Mouse (Mus musculus) c-Kit-negative CD71-positive TER-119-positive erythroid progenitor cells, embryonic 14.5 days (primary cell): ENCODE results near the gene Aim2.

ENCODE experiments used
- DNase-seq: peaks from one replicate; pipeline ENCODE4 v3.0.0-alpha.2; 2013; ENCODE audit warnings: low read depth, low spot score

The Aim2 gene

DNA sequence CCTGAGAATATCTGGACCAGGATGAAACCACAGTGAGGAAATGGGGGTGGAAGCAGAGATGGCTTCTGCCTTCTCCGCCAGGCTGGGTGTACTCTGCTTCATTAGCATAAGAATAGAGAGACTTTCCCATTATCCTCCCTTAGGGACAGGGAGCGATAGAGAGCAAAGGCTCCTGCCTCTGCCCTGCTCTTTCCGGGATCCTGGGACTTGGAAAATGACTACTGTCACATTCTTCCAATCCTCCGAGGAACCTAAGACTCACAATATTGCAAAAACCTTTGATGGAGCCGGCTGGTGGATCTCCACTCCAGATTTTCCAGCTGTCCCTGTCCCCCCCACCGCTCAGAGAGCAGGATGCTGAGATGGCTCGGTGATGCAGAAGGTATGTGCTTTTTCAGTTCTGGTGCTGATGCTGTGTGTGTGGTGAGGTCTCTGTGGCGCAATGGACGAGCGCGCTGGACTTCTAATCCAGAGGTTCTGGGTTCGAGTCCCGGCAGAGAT is 39.3 kb downstream of the Aim2 start:
- DNase-seq, result no peak

DNA sequence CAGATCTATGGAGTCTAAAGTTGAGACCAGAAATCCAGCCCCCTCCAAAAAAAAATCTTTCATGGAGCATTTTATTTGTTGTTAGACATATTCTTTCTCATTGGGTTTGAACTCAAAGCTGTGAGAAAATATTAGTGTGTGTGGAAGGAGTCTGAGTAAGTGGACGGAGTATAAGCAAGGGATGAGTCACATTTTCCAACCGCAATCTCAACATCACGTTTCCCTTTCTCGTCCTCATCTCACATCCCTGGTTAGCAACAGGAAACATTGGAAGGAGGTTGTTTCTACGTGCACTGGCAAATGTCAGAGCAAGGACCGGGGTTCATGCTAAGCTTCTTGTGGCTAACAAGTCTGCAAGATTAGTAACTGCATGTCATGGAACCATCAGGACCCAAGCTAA is 41.1 kb downstream of the Aim2 start:
- no peak for DNase-seq

DNA sequence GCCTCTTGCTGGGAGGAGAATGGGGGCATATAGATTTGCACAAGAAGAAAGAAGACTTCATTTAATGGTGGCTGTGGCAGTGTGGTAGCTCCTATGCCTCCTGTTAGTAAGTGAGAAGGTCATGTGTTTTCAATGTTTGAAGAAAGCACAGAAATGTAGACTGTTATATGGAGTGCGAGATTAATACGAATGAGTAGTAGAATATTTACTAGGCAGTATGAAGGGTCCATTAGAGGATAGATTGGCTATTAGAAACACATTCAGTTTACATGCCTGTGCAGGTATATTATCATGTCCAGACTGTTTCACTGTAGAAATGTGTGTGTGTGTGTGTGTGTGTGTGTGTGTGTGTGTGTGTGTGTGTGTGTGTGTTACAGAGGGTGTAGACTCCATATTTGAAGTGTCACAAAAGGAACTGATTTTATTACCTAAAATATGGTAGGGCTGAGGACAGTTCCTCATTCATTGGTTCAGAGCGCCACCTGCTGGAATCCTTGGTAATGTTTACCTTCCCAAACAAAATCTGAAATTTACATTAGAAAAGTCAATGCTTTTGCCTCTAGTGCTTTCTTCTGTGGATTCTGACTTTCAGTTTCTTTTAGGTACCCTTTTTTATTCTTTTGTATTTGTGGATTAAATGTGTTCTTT is 47.8 kb downstream of the Aim2 start:
- DNase-seq, result peak; percentile 72

DNA sequence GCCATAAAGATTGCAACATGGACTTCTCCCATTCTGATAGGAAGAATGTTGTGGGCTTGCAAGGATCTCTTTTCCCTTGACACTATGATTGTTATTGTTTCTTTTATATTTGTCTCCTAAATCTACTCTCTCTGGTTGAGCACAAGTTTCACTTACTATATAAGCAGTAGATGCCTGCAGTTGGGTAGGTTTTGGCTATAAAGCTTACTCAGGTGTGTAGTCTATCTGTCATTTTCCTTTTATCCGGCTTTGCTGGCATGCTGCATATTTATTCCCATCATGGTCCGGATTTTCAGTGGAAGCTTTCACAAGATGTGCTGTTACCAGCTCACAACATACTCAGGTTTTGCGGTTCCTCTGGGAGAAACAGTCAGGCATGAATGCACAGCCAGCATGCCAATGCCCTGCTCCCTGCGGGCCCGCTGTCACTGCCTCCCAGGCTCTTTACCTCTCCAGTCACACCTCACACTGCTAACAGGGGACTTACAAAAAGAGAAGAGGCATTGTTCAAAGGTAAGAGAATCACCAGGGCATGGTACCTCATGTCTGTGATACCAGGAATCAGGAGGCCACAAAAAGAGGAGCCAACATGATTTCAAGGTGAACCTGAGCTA is 54.1 kb downstream of the Aim2 start:
- DNase-seq, result no peak

DNA sequence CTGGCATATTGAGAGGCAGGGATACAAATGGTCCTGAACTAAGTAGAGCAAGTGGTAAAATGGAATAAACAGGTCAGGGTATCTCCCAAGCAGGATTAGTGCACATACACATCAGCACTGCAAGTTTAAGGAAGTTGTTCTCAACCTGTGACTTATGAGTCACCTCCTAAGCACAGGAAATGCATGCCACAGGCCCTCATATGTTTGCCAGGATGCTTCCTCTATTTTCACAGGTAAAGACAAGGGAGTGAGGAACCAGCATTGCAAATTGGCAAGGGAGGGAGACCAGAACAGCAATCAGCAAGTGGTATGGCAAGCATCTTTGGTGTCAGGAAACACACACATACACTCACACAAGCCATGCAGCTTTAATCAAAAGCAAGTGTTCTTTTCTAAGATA is 58.4 kb downstream of the Aim2 start:
- DNase-seq, result no peak

DNA sequence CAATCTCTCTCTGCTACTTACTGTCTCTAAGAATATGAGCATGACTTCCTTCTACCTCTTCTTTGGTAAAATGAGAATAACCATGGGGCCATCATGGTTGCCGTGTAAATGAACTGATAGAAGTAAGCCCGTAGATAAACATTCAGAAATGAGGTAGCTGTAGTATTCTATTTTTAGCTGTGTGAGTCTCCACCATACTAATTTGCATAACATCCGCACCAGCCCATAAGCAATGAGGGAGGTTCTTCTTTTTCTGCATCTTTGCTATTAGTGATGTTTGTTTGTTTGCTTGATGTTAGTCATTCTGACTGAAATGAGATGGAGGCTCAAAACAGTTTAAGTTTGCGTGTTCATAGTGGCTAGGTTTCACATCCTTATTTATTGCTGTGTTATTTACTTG is 61.2 kb downstream of the Aim2 start:
- DNase-seq, result no peak

DNA sequence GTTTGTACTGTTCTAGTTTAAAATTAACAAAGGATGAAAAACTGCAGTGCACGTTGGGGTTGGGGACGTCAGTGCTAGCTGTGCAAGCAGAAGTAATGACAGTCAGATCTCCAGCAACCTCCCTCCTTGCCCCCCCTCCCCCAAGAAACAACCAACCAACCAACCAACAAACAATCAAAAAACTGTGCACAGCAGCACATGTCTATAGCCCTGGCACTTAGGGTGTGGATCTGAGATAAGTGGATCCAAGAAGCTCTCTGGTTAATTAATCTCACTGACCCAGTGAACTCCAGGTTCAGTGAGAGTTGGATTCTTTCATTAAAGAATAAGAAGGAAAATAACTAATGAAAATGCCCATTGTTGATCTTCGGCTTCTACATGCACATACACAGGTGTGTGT is 64.0 kb downstream of the Aim2 start:
- DNase-seq, result no peak

DNA sequence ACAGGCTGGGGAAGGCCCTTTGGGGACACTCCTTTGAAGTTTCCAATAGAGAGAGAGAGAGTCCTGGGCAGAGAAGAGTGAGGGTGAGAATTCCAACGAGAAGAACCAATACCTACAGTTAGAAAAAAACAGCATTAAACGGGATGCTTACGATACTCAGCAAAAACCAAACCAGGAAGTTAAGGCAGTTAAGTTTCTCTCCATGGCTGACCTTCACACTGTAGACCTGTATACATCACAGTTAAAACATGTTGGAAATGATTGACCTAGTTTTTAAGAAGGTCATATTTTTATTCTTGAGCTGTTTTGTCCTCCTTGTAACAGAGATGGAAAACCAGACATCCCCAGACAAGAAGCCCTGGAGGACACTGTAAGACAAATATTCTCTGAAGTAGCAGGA is 67.8 kb downstream of the Aim2 start:
- DNase-seq, result no peak

DNA sequence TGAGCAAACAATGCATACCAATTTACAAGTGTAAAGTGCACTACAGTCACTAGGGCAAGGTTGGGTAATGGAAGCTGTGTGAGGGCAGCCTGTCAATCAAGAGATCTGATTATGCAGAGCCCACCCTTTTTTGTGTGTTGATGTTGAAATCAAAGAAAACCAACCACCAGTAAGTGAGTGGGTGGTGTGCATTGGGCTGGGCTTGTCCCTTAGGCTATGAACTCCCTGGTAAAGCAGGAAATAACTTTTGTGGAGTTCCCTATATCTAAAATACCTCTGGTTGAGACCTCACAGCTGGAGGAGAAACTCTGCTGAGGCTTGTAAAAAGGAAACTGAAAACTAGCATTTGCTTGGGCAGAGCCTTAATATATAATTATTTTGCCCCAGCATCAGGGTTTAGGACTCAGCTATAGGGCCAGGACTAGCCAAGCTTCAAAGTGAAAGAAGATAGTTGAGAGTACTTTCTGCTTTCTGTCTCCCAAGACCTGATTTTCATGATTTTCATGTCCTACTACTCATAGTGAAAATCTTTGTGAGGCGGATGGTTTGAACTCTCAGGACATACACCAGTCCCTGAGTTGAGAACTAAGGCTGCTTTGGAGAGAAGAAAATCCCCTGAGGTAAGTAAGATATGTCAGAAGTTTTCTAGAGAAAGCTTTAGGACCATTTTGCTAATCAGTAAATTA is 68.4 kb downstream of the Aim2 start:
- DNase-seq, result no peak

DNA sequence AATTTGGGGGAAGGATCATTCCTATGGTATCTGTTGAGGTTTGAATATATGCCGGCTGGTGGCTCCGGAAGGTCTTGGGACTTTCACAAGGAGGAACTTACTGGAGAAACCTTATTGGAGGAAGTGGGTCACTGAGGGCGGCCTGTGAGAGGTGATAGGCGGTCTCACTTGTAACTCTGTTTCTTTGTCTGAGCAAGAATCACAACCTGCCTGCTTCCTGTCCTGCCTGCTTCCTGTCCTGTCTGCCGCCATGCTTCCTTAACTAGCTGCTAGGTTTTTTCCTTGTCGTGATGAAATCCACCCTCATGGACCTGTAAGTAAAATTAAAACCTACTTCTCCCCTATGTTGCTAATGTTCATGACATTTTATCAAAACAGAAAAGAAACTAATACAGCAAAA is 69.7 kb downstream of the Aim2 start:
- no peak for DNase-seq

DNA sequence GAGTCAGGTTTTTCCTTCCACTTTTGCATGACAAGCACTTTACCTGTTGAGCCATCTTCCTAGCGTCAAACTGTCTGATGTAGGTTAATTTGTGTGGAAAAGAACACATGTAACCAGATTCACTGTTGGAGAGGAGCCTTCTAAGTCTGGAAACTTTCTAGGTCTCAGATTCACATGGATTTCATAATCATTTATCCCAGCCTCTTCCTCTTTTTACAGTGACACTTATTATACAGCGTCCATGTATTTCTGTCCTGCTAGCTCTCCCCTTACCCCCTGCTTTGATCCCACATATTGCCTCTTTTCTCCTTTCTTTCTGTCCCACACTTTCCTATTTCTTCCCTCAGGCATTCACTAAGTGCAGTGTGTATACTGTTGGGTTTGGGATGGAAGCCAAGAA is 75.7 kb downstream of the Aim2 start:
- no peak for DNase-seq

DNA sequence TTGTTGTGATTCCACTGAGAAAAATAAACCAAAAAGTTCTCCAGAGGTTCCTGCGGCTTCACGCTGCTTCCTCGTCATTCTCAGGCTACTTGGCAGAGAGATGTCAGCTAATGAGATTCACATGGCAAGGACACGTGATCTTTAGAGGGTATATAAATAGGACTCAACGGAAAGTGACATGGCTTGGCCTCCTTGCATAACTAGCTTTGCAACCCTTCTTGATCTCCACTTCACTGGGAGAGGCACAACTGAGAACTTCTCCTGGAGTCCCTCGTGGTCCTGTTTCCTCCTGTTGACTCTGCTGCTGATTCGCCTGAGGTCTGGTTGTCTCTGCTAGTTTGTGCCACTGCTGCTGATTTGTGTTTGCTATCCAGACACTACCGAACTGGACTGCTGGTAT is 76.7 kb downstream of the Aim2 start:
- no peak for DNase-seq

DNA sequence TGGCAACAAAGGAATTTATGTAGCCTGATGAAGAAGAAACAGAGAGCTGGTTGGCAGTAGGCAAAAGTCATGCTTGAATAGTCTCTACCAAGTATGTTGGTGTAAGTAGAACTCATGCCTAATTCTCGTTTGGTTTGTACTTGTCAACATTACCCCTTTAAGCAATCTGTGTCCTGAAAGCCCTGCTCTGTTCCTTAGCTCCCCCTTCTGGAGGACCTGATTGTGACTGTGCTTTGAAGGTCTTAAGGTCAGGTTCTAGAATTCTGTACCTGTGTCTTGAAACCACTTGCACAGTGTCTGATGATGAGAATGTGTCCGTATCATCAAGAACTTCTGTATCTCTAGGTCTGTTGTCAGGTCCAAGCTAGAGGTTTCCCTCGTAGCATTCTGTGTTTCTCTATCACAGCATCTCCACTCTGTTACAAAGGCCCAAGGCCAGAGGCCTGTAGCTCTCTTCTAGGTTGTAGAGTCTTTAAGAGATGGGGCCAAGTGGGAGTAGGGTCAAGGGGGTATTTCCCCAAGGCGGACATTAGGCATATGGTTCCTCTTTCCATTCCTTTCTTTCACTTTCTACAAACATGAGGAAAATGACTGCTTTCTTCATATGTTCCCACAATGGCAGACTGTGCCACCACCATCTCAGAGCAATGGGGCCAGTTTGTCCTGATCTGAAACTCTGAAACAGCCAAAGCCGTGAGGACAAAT is 79.5 kb downstream of the Aim2 start:
- DNase-seq, result no peak

DNA sequence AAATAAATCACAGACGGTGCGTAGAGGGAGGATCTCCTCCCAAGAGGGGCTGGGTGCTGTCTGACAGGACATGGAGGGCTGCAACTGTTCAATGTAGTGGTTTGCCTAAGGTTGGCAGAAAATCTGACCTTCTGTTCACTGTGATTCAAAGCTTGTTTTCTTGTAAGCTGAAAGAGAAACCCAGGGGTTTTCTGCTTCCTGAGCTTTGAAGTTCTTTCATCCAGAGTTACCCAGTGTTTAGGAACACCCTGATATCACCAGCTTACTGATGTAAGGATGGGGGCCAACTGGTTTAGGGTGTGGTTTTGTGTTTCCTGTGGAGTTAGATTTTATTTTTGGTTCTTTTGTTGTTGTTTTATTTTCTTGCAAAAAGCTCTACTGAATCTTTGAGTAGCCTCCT is 81.7 kb downstream of the Aim2 start:
- DNase-seq, result no peak

DNA sequence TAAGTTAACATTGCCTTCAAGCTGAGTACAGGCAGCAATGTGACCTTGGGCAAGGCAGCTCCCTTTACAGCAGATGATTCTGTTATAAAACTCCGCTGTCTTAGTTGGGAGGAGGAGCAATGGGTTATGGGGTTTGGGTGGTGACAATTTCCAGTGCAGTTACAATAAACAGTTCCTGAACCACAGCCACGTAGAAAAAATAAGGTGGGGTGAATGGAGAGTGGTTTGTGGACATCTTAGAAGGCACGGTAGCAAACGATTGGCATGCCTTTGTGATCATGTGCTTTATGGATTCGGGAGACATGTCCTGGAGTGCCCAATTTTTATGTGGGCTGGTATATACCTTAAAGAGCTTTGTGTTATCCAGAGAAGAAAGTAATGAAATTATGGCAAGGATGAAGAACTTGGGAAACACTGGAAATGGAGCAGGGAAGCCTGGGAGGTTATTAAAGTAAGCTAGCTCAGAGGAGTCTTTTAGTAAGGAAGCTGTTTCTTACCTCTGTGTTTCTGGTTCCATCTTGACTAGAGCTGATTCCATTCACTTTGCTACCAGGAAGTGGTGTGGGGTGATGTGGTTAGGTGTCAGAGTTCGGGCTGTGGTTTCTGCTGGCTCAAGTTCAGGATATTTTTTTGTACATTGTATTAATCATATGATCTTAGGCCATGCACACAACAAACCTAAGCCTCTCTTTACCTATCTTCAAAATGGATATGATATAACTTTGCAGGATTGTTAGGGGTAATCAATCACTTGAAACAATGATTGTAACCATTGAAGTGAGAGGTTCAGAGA is 86.7 kb downstream of the Aim2 start:
- no peak for DNase-seq

DNA sequence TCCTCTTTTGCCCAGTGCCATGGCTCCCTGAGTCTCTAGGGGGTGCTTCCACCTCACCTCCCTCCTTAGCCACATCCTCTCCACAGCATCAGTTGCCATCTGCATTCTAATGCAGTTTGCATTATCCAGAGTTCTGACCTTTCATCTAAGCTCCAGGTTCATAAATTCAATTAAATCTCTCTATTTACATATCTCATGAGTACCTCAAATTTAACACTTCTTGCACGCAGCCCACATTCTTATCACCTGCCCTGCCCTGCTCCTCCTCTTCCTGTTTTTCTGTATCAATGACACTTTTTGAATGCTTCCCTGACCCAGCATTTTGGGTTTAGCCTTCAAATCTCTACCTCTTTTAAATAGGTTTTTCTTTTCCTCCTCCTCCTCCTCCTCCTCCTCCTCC is 90.0 kb downstream of the Aim2 start:
- no peak for DNase-seq

DNA sequence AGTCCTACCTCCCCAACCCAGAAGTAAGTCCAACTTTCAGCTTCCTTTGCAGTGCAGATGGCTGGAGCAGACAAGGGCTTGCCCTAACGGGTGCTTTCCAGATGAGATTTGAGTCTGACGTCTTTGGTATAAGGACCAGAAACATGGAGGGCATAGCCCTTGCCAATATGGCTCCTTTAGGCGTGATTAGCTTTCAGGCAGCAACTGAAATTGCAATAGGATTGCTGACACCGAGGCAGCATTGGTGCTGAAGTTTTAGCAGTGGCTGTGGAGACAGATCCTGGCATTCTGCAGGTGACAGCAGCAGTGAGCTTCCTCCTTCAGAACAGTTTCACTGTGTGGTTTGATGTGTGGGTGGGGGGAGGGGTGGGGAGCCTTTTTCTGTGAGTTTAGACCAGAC is 90.5 kb downstream of the Aim2 start:
- no peak for DNase-seq

DNA sequence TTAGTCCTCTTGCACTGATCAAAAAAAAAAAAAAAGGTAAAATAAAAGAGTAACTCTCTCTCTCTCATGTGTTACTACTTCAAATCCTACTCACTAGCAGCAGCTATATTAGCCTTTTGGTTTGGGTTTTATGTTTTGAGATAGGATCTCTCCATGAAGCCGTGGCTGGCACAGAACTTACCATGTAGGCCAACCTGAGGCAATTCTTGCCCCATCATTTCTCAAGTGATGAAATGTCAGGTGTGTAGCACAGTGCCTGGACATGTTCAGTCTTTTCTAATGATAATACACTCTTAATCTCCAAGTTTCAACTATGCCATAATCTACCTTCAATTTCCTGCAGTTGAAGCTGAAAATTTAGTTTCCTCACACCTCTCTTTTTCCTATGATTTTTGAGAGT is 92.4 kb downstream of the Aim2 start:
- DNase-seq, result no peak

DNA sequence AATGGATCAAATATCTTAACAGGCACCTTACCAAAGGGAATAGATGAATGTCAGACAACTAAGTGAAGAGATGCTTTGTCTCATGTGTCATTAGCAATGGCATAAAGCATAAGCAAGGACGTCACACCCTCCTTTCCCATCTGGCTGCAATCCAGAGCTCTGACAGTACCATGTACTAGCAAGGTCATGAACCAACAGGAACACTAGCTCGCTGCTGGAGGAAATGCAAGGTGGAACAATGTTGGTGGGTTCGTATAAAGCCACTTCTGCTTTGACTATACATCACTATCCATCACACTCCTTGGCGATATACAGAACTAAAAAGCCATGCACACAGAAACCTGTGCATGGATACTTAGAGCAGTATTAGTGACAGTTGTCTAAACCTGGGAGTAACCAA is 96.4 kb downstream of the Aim2 start:
- no peak for DNase-seq

DNA sequence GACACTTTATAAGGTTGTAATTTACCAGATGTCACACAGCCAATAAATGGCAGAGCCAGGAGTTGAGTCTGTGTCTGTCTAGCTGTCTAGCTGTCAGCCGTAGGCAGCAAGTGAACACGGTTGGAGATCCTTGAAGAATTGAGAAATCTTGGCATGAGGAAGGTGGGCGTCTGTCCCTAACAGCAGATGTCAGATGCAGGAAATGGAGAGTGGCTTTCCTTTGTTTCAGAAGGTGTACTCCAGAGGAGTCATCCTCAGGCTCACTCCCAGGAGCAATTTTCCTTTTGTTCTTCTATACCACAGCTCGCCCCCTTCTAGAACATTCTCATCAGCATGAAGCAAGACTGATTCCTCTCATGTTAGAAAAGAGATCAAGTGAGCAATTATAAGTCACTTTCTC is 99.9 kb downstream of the Aim2 start:
- DNase-seq, result no peak

DNA sequence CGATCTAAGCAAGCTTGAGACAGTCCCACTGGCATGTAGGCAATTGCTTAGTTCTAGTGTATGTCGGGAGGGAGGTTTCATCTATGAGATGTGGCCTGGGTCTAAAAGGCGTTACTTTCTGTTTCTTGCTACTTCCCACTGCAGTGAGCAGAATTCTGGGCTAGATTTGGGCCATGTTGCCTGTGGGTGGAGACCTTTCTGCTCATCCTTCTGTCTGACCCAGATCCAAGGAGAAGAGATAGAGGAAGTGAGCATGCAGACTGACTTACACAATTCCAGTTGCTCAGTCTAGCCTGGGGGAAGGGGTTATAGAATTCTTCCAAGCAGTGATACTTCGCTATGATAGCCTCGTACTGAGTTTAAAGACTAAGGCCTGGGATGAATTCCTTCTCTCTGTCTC is 101.0 kb downstream of the Aim2 start:
- no peak for DNase-seq
